Mouse (Mus musculus) liver, postnatal 0 days (tissue): ENCODE data around the gene Cep170. TPM values are rescaled to one million over a fixed set of nuclear protein-coding genes. Genes with fewer than 3 reads are reported as not detected.
A peak's percentile ranks its signal among the peaks of the same experiment; 100 is the strongest.

Source experiments
- ATAC-seq: fragments of 200-750 bp; cut with Nextera tagmentation; 2 replicates; pipeline ENCODE4 v1.8.0; 2017; ENCODE audit warnings: mild to moderate bottlenecking, moderate library complexity
- DNase-seq: peaks from one replicate; pipeline ENCODE4 v3.0.0-alpha.2; 2016
- H3K27ac ChIP-seq: fragments of 300-500 bp; sonication (generic); 2 replicates; pipeline ENCODE4 v1.5.1; 2014; ENCODE audit warnings: antibody characterized with exemption, moderate library complexity, mild to moderate bottlenecking, low read depth
- H3K27me3 ChIP-seq: fragments of 300-500 bp; sonication (generic); 2 replicates; pipeline ENCODE4 v1.6.1; 2014; ENCODE audit warnings: low read length, control low read depth, mixed read lengths; ENCODE audit not compliant: insufficient read depth
- H3K36me3 ChIP-seq: fragments of 300-500 bp; sonication (generic); replicated peaks from 2 replicates; pipeline ENCODE4 v1.6.1; 2014; ENCODE audit warnings: mild to moderate bottlenecking, control low read depth, low read length, moderate library complexity, mixed read lengths; ENCODE audit not compliant: insufficient read depth
- H3K4me1 ChIP-seq: fragments of 300-500 bp; sonication (generic); 2 replicates; pipeline ENCODE4 v1.6.1; 2014; ENCODE audit warnings: antibody characterized with exemption, mild to moderate bottlenecking, control low read depth; ENCODE audit not compliant: insufficient read depth
- H3K4me2 ChIP-seq: fragments of 300-500 bp; sonication (generic); 2 replicates; pipeline ENCODE4 v1.6.1; 2014; ENCODE audit warnings: low read depth, mild to moderate bottlenecking, low read length, moderate library complexity, mixed read lengths
- H3K4me3 ChIP-seq: fragments of 300-500 bp; sonication (generic); 2 replicates; pipeline ENCODE4 v1.5.1; 2014; ENCODE audit warnings: low read depth, low read length
- H3K9ac ChIP-seq: fragments of 300-500 bp; sonication (generic); replicated peaks from 2 replicates; pipeline ENCODE4 v1.6.1; 2014; ENCODE audit warnings: mild to moderate bottlenecking, moderate library complexity
- H3K9me3 ChIP-seq: fragments of 300-500 bp; sonication (generic); 2 replicates; pipeline ENCODE4 v1.6.1; 2016; ENCODE audit warnings: mild to moderate bottlenecking, control low read depth, low read length, mixed read lengths
- CTCF ChIP-seq: sonication (generic); IDR thresholded peaks from 2 replicates; pipeline ENCODE4 v1.5.1; 2016; ENCODE audit warnings: antibody characterized with exemption, low read depth
- EP300 ChIP-seq: IDR thresholded peaks from 2 replicates; pipeline ENCODE4 v1.6.1; 2016; ENCODE audit warnings: antibody characterized with exemption, low read depth, mild to moderate bottlenecking
- WGBS: fragments of 180-500 bp; shearing (Covaris S2); extraction: QIAGEN DNeasy Blood & Tissue Kit; methylation state at CpG from one replicate; pipeline ENCODE4 v1.1.7; 2014; ENCODE audit not compliant: insufficient replicate concordance; 5-methylcytosine and 5-hydroxymethylcytosine counted together
- polyA plus RNA-seq: library from polyadenylated mRNA; unstranded; fragments of >200 nt; fragmentation: Nextera tagmentation; extraction: Ambion mirVana; gene quantifications from 2 replicates; pipeline ENCODE4 v1.2.1, GENCODE M21; 2015

Cep170 gene
- polyA plus RNA-seq, 1 experiment from 2014 or later = 4.4 TPM

DNA sequence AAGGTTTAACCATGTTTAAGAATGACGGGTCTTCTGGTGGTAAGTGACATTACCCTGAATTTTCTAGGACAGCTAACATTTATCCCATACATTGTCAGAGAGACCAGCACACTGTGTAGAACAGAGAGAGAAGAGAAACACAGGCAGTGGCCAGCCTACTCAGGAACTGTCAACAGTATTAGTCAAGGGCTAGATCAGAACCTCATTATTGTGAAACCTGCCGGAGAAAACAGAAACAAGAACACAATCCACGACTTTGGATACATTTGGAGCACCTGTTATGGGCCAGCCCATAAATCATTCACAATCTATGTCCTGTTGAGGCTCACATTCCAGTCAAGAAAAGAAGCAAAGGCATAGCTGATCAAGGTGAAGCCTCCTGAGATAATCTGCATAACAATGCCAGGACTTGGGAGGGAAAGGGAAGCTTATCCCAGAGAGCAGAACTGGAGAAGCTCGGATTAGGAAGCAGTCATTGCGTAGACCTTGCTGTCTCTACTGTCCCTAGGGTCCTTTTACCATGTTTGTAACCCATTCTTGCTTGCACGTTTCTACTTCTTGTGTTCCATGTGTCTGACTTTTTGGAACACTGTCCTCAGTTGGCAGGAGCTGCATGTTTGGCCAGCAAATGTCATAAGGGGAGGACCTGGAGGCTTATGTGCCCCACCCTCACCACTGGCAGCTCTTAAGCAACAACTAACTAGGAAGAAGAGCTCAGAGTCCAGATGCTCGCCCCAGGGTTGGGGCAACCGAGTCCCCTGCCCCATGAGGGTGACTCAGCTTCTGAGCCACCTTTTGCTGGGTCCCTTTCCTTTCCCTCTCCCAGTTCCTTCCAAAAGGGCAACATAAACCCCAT, 89.8 kb downstream of the Cep170 start:
- Histone ChIP-seq H3K4me2 (no peak overlapping the region), H3K27ac (no peak overlapping the region), H3K36me3 (no peaks in the 10 kb centered on the region), H3K9me3 (no peaks in the 10 kb centered on the region), H3K9ac (no peak overlapping the region), H3K27me3 (no peaks in the 10 kb centered on the region), H3K4me1 (peaks cover 5% of the 10 kb centered on the region; the same call in 1 of the 2 replicates), H3K4me3 (no peak overlapping the region)
- no peak for DNase-seq
- ATAC-seq = peak; percentile 79
- no peak for TF ChIP-seq CTCF
- no peak for TF ChIP-seq EP300
- WGBS = 63% methylated on average over 8 of the region's 8 CpGs

DNA sequence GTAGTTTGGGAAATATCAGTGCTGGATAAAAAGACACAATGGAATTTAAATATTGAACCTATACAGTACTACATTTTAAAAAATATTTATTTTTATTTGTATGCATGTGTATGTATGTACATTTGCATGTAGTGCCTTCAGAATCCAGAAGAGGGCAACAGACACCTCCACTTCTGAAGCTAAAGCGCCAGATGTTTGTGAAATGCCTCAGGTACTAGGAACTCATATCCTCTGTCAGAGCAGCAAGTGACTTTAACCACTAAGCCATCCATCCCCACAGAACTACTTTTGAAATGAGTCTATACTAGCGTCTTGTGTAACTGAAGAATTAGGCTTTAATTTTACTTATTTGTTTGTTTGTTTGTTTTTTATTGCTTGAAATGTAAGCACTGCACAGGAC, 101.4 kb downstream of the Cep170 start:
- no peaks in the 10 kb centered on the region for H3K9me3 ChIP-seq
- H3K27me3 ChIP-seq = no peaks in the 10 kb centered on the region
- H3K36me3 ChIP-seq = no peaks in the 10 kb centered on the region
- 25% methylated on average over 2 of the region's 2 CpGs for WGBS
- H3K4me2 ChIP-seq = no peak overlapping the region
- H3K27ac ChIP-seq = no peak overlapping the region
- no peak for DNase-seq
- peak; percentile 79 for TF ChIP-seq CTCF
- no peak for TF ChIP-seq EP300
- H3K4me1 ChIP-seq = no peaks in the 10 kb centered on the region
- no peak for ATAC-seq
- H3K9ac ChIP-seq = no peak overlapping the region
- H3K4me3 ChIP-seq = no peak overlapping the region

DNA sequence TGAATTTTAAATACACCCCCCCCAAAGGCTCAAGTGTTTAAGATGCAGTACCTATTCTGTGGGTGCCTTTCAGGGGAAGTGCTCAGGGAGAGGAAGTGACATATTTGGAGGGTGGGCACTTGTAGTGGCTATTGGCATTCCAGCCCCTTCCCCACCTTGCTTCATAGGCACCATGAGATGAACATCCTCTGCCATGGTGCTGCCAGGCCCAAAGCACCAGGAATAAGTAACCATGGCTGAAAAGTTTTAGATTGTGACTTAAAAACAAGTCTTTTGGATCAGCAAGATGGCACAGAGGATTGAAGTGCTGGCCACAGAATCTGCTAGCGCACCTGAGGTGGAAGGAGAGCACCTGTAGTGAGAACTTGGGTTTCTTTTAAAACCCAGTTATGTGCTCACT, 113.6 kb downstream of the Cep170 start:
- ATAC-seq (no peak), DNase-seq (no peak)
- Histone ChIP-seq H3K4me1 (no peaks in the 10 kb centered on the region), H3K4me2 (no peak overlapping the region), H3K4me3 (no peak overlapping the region), H3K9ac (no peak overlapping the region), H3K36me3 (no peaks in the 10 kb centered on the region), H3K9me3 (no peaks in the 10 kb centered on the region), H3K27ac (no peak overlapping the region), H3K27me3 (no peaks in the 10 kb centered on the region)
- no peak for TF ChIP-seq CTCF
- no peak for TF ChIP-seq EP300
- 74% methylated on average over 1 of the region's 1 CpGs for WGBS

DNA sequence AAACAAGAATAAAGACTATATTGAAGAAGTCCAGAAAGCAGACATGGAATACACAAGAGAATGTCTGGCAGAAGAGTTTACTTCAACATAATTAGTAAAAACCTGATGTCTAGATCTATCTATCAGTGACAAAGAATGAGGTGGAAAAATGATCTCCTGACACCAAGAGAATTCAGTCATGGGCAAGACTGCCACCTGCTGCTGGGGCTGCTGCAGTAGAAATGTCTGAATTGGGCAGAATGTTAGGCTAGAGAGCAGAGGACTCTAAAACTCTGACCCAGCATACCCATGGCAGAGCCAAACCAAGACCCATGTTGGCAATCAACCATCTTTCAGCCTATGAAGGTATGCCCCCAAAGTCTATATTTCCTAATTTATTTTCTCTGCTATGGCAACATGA, 114.1 kb downstream of the Cep170 start:
- Histone ChIP-seq H3K4me1 (no peaks in the 10 kb centered on the region), H3K4me3 (no peak overlapping the region), H3K9ac (no peak overlapping the region), H3K36me3 (no peaks in the 10 kb centered on the region), H3K27ac (no peak overlapping the region), H3K27me3 (no peaks in the 10 kb centered on the region), H3K9me3 (no peaks in the 10 kb centered on the region), H3K4me2 (no peak overlapping the region)
- DNase-seq (peak; percentile 17), ATAC-seq (no peak)
- no peak for TF ChIP-seq EP300
- TF ChIP-seq CTCF = peak; percentile 54

DNA sequence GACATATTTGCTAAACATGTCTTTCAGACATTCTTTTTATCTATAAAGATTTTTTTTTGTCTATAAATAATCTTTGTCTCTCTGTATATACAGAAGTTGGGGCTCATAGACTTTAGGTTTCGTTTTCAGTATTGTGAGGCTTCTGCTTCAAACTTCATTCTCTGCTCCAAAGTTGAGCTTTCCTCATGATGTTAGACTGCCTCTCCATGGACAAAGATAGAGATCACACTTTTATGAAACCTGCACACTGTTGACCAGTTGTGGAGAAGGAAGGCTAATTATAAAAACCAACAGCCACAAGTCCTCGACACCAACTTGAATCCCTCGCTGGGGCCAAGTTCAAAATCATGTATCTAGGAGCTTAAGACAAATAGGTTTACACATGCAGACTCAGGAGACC, 115.2 kb downstream of the Cep170 start:
- no peak overlapping the region for H3K9ac ChIP-seq
- H3K4me1 ChIP-seq = no peaks in the 10 kb centered on the region
- DNase-seq (no peak), ATAC-seq (no peak)
- no peaks in the 10 kb centered on the region for H3K9me3 ChIP-seq
- H3K4me3 ChIP-seq = no peak overlapping the region
- H3K27me3 ChIP-seq = no peaks in the 10 kb centered on the region
- H3K36me3 ChIP-seq = no peaks in the 10 kb centered on the region
- TF ChIP-seq EP300 = no peak
- no peak for TF ChIP-seq CTCF
- no peak overlapping the region for H3K27ac ChIP-seq
- WGBS = 64% methylated on average over 3 of the region's 3 CpGs
- H3K4me2 ChIP-seq = no peak overlapping the region

DNA sequence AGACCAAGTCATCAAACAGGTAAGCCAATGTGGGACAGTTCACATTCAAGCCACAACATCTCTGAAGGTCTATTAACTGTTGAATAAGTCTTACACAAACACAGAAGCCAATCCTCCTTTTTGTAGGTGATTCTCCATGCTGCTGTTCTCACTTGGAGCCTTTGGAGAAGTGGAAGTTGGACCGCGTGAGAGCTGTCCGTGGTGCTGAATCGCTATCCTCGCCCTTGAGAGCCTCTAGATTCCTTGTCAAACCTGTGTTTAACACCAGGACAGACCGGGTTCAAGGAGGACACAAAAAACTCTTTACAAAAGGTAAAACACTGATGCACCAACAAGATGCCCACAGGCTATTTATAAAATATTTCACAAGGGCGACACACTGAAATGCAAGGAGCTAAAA, 116.8 kb downstream of the Cep170 start:
- Histone ChIP-seq H3K27me3 (no peaks in the 10 kb centered on the region), H3K4me2 (no peak overlapping the region), H3K9ac (no peak overlapping the region), H3K9me3 (no peaks in the 10 kb centered on the region), H3K4me3 (no peak overlapping the region), H3K36me3 (no peaks in the 10 kb centered on the region), H3K27ac (no peak overlapping the region), H3K4me1 (no peaks in the 10 kb centered on the region)
- TF ChIP-seq EP300 (no peak), CTCF (no peak)
- 19% methylated on average over 7 of the region's 7 CpGs for WGBS
- ATAC-seq = no peak
- DNase-seq = peak; percentile 46
